Mouse (Mus musculus) forebrain, postnatal 0 days (tissue): ENCODE results near the gene Ntn5. TPM values are rescaled to one million over a fixed set of nuclear protein-coding genes. Genes with fewer than 3 reads are reported as not detected.
"Not testable (repeated sequence)": the region's sequence is repeated elsewhere in the genome, so short reads cannot be mapped to it uniquely, and the experiment has no call there.

Experiments used
- ATAC-seq: fragments of 200-750 bp; cut with Nextera tagmentation; 2 replicates; pipeline ENCODE4 v1.8.0; 2017; ENCODE audit warnings: mild to moderate bottlenecking, moderate library complexity
- DNase-seq: peaks from one replicate; pipeline ENCODE4 v3.0.0-alpha.2; 2015
- H3K27ac ChIP-seq: fragments of 300-500 bp; sonication (generic); 2 replicates; pipeline ENCODE4 v1.5.1; 2014; ENCODE audit warnings: low read depth, mild to moderate bottlenecking, antibody characterized with exemption, low read length, moderate library complexity, mixed read lengths
- H3K27me3 ChIP-seq: fragments of 300-500 bp; sonication (generic); 2 replicates; pipeline ENCODE4 v1.6.1; 2014; ENCODE audit warnings: mild to moderate bottlenecking, low read length, mixed read lengths; ENCODE audit not compliant: insufficient read depth
- H3K36me3 ChIP-seq: fragments of 300-500 bp; sonication (generic); 2 replicates; pipeline ENCODE4 v1.6.1; 2014; ENCODE audit warnings: mild to moderate bottlenecking, moderate library complexity; ENCODE audit not compliant: insufficient read depth
- H3K4me1 ChIP-seq: fragments of 300-500 bp; sonication (generic); 2 replicates; pipeline ENCODE4 v1.6.1; 2014; ENCODE audit warnings: antibody characterized with exemption; ENCODE audit not compliant: insufficient read depth
- H3K4me2 ChIP-seq: fragments of 300-500 bp; sonication (generic); 2 replicates; pipeline ENCODE4 v1.6.1; 2014; ENCODE audit warnings: low read depth, mild to moderate bottlenecking, moderate library complexity
- H3K4me3 ChIP-seq: fragments of 300-500 bp; sonication (generic); 2 replicates; pipeline ENCODE4 v1.5.1; 2014; ENCODE audit warnings: low read depth, low read length, mixed read lengths
- H3K9ac ChIP-seq: fragments of 300-500 bp; sonication (generic); 2 replicates; pipeline ENCODE4 v1.6.1; 2014; ENCODE audit warnings: mild to moderate bottlenecking
- H3K9me3 ChIP-seq: fragments of 300-500 bp; sonication (generic); 2 replicates; pipeline ENCODE4 v1.6.1; 2016; ENCODE audit warnings: low read length
- CTCF ChIP-seq: sonication (generic); IDR thresholded peaks from 2 replicates; pipeline ENCODE4 v1.5.1; 2016; ENCODE audit warnings: antibody characterized with exemption, control low read depth, low read depth
- WGBS: fragments of 180-500 bp; shearing (Covaris S2); extraction: QIAGEN DNeasy Blood & Tissue Kit; methylation state at CpG from one replicate; pipeline ENCODE4 v1.1.7; 2014; 5-methylcytosine and 5-hydroxymethylcytosine counted together
- polyA plus RNA-seq: library from polyadenylated mRNA; unstranded; fragments of >200 nt; fragmentation: Nextera tagmentation; extraction: Ambion mirVana; gene quantifications from 2 replicates; pipeline ENCODE4 v1.2.1, GENCODE M21; 2015
- total RNA-seq: library from RNA; depleted of rRNA; stranded (reverse); fragments of >200 nt; gene quantifications from 2 replicates; pipeline ENCODE4 v1.2.3, GENCODE M21; 2014

Ntn5 gene
- total and polyA plus RNA-seq, 2 experiments from 2014 or later = 0.33 to 0.47 TPM

- 78% methylated on average over 11 of the region's 11 CpGs for WGBS
Measured at GRCm38 (mm10) chr7:45660746-45661478, 22.9 kb upstream of the Ntn5 start.

GRCm38 (mm10) chr7:45661702-45662101 is 22.1 kb upstream of the Ntn5 start:
- 86% methylated on average over 6 of the region's 6 CpGs for WGBS
- not testable (repeated sequence) for ATAC-seq

More at GRCm38 (mm10) chr7:45660746-45661478, 22.9 kb upstream of the Ntn5 start:
- Histone ChIP-seq H3K27ac (no peak overlapping the region), H3K9ac (no peak overlapping the region), H3K9me3 (no peaks in the 10 kb centered on the region), H3K27me3 (no peaks in the 10 kb centered on the region), H3K4me1 (no peaks in the 10 kb centered on the region), H3K4me3 (no peak overlapping the region), H3K4me2 (no peak overlapping the region), H3K36me3 (no peaks in the 10 kb centered on the region)
- TF ChIP-seq CTCF = no peak
- no peak for ATAC-seq
- DNase-seq = no peak

GRCm38 (mm10) chr7:45665303-45666138 is 18.3 kb upstream of the Ntn5 start:
- H3K9me3 ChIP-seq = no peaks in the 10 kb centered on the region
- no peak overlapping the region for H3K4me2 ChIP-seq
- TF ChIP-seq CTCF = no peak
- no peak overlapping the region for H3K9ac ChIP-seq
- DNase-seq (no peak), ATAC-seq (no peak)
- H3K36me3 ChIP-seq = no peaks in the 10 kb centered on the region
- no peaks in the 10 kb centered on the region for H3K4me1 ChIP-seq
- 63% methylated on average over 13 of the region's 13 CpGs for WGBS
- no peak overlapping the region for H3K4me3 ChIP-seq
- H3K27me3 ChIP-seq = no peaks in the 10 kb centered on the region
- H3K27ac ChIP-seq = no peak overlapping the region

More at GRCm38 (mm10) chr7:45661702-45662101, 22.1 kb upstream of the Ntn5 start:
- H3K4me1 ChIP-seq, H3K36me3 ChIP-seq, DNase-seq, H3K27ac ChIP-seq, H3K9me3 ChIP-seq, H3K4me3 ChIP-seq, H3K27me3 ChIP-seq, H3K4me2 ChIP-seq, H3K9ac ChIP-seq: not testable (repeated sequence)

DNA sequence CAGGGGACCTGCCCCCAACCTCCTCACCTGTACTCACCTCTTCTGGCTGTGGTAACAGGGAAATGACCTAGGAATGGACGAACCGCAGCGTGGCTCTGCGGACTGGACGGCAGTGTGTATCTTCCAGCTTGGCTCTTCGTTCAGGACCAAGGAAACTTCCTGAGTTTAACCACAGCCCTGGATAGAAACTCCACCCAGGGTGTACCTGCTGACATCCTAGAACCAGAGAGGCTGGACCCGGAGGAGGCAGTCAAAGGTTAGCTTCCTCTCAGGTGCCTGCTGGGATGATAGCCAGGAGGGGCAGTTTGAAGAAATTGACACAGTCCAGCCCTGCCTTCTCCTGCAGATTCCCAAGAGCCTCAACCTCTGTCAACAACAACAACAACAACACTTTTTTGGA is 17.7 kb upstream of the Ntn5 start, which contains the start of gene Fut2:
Gene Fut2 (minus strand): TSS at position 234 of the 400 bp plus-strand sequence.
- H3K4me1 ChIP-seq = no peaks in the 10 kb centered on the region
- TF ChIP-seq CTCF = no peak
- H3K9me3 ChIP-seq = no peaks in the 10 kb centered on the region
- H3K27ac ChIP-seq = no peak within 1 kb of the TSS
- DNase-seq (no peak), ATAC-seq (no peak)
- no peak within 1 kb of the TSS for H3K4me3 ChIP-seq
- WGBS = 86% methylated on average over 7 of the region's 7 CpGs
- no peak within 1 kb of the TSS for H3K4me2 ChIP-seq
- no peak within 1 kb of the TSS for H3K9ac ChIP-seq
- no peaks in the 10 kb centered on the region for H3K27me3 ChIP-seq
- no peaks in the 10 kb centered on the region for H3K36me3 ChIP-seq

DNA sequence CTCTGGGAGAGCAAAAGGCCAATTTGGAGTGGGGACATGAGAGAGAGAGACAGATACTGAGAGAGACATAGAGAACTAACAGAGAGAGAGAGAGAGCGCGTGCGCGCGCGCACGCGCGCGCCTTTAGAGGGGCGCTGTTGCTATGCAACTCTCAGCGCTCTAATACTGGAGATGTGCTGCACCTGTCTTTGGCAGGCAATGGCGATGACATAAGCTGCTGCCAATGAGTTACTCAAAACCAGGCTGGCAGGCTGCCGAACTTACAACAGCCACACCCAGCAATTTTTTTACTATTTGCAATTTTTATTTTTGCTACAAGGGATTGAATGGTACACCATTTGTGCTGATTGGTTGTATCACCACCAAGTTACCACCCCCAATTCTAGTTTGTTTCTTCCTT is 16.1 kb upstream of the Ntn5 start:
- no peak overlapping the region for H3K9ac ChIP-seq
- ATAC-seq (peak; percentile 51; the same call in 1 of the 2 replicates), DNase-seq (peak; percentile 54)
- no peak overlapping the region for H3K4me3 ChIP-seq
- WGBS = 68% methylated on average over 14 of the region's 14 CpGs
- no peak overlapping the region for H3K4me2 ChIP-seq
- no peaks in the 10 kb centered on the region for H3K9me3 ChIP-seq
- no peak for TF ChIP-seq CTCF
- H3K27ac ChIP-seq = no peak overlapping the region
- H3K36me3 ChIP-seq = no peaks in the 10 kb centered on the region
- no peaks in the 10 kb centered on the region for H3K27me3 ChIP-seq
- H3K4me1 ChIP-seq = no peaks in the 10 kb centered on the region

DNA sequence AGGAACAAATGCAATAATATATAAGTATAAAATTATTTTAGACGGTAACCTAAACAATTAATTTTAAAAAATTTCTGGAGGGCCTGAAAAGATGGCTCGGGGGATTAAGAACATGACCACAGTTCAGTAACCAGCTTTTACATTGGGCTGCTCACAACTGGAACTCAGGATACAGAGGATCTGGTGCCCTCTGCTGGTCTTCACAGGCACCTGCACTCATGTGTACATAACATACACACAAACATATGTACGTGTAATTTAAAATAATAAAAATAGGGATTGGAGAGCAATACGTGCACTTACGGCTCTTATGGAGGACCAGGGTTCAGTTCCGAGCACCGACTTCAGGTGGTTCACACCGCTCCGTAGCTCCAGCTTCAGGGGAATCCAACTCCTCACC is 14.9 kb upstream of the Ntn5 start:
- ATAC-seq (no peak), DNase-seq (no peak)
- WGBS = 95% methylated on average over 9 of the region's 9 CpGs
- H3K4me2 ChIP-seq = no peak overlapping the region
- no peaks in the 10 kb centered on the region for H3K4me1 ChIP-seq
- H3K9me3 ChIP-seq = no peaks in the 10 kb centered on the region
- no peak overlapping the region for H3K4me3 ChIP-seq
- TF ChIP-seq CTCF = 0 out of 2 replicates have a peak, but pooled peaks have one; percentile 27
- H3K9ac ChIP-seq = no peak overlapping the region
- H3K27me3 ChIP-seq = no peaks in the 10 kb centered on the region
- H3K27ac ChIP-seq = no peak overlapping the region
- H3K36me3 ChIP-seq = no peaks in the 10 kb centered on the region
